Mouse (Mus musculus) right cerebral cortex, postnatal 25 days (tissue): ENCODE data around the gene Tns1.

Source experiments
- DNase-seq: peaks from one replicate; pipeline ENCODE4 v3.0.0; 2022

The Tns1 gene

GRCm38 (mm10) chr1:73986268-73987045, 137.8 kb downstream of the Tns1 start:
- DNase-seq = no peak

GRCm38 (mm10) chr1:73985611-73986010, 138.6 kb downstream of the Tns1 start:
- no peak for DNase-seq

- DNase-seq = no peak
Measured at GRCm38 (mm10) chr1:73979214-73979613, 145.0 kb downstream of the Tns1 start.

- DNase-seq = no peak
Measured at GRCm38 (mm10) chr1:73978576-73978975, 145.7 kb downstream of the Tns1 start.

- DNase-seq = no peak
Measured at GRCm38 (mm10) chr1:73973992-73974391, 150.3 kb downstream of the Tns1 start.

- no peak for DNase-seq
Measured at GRCm38 (mm10) chr1:73972726-73973125, 151.5 kb downstream of the Tns1 start.

- DNase-seq = no peak
Measured at GRCm38 (mm10) chr1:73970161-73970730, 154.0 kb downstream of the Tns1 start.

- no peak for DNase-seq
Measured at GRCm38 (mm10) chr1:73968712-73969511, 155.3 kb downstream of the Tns1 start.

GRCm38 (mm10) chr1:73966411-73967238, 157.6 kb downstream of the Tns1 start:
- no peak for DNase-seq

GRCm38 (mm10) chr1:73964151-73964743, 160.0 kb downstream of the Tns1 start:
- no peak for DNase-seq

- DNase-seq = no peak
Measured at GRCm38 (mm10) chr1:73963626-73964025, 160.6 kb downstream of the Tns1 start.

GRCm38 (mm10) chr1:73962668-73963371, 161.4 kb downstream of the Tns1 start:
- DNase-seq = no peak

GRCm38 (mm10) chr1:73962049-73962448, 162.2 kb downstream of the Tns1 start:
- no peak for DNase-seq

- DNase-seq = no peak
Measured at GRCm38 (mm10) chr1:73959758-73960157, 164.5 kb downstream of the Tns1 start.

- DNase-seq = no peak
Measured at GRCm38 (mm10) chr1:73959344-73959743, 164.9 kb downstream of the Tns1 start.

- no peak for DNase-seq
Measured at GRCm38 (mm10) chr1:73958210-73958983, 165.9 kb downstream of the Tns1 start.

- no peak for DNase-seq
Measured at GRCm38 (mm10) chr1:73957428-73957827, 166.8 kb downstream of the Tns1 start.

- no peak for DNase-seq
Measured at GRCm38 (mm10) chr1:73956320-73956719, 167.9 kb downstream of the Tns1 start.

- DNase-seq = no peak
Measured at GRCm38 (mm10) chr1:73955259-73955842, 168.9 kb downstream of the Tns1 start.

GRCm38 (mm10) chr1:73954614-73955013, 169.6 kb downstream of the Tns1 start:
- no peak for DNase-seq

- no peak for DNase-seq
Measured at GRCm38 (mm10) chr1:73954015-73954408, 170.2 kb downstream of the Tns1 start.
